Mouse (Mus musculus) kidney, embryonic 16.5 days (tissue): ENCODE measurements around the gene Kctd6. TPM values are rescaled to one million over a fixed set of nuclear protein-coding genes. Genes with fewer than 3 reads are reported as not detected.

Experiments
- ATAC-seq: fragments of 200-750 bp; cut with Nextera tagmentation; 2 replicates; pipeline ENCODE4 v1.8.0; 2017; ENCODE audit warnings: moderate TSS enrichment; ENCODE audit not compliant: low FRiP score, low TSS enrichment
- H3K27ac ChIP-seq: fragments of 300-500 bp; sonication (generic); 2 replicates; pipeline ENCODE4 v1.5.1; 2014; ENCODE audit warnings: low read length
- H3K27me3 ChIP-seq: fragments of 300-500 bp; sonication (generic); 2 replicates; pipeline ENCODE4 v1.6.1; 2014; ENCODE audit warnings: low read length, control low read depth, mixed read lengths; ENCODE audit not compliant: insufficient read depth
- H3K36me3 ChIP-seq: fragments of 300-500 bp; sonication (generic); 2 replicates; pipeline ENCODE4 v1.6.1; 2014; ENCODE audit warnings: low read length, control low read depth, mixed read lengths; ENCODE audit not compliant: insufficient read depth
- H3K4me1 ChIP-seq: fragments of 300-500 bp; sonication (generic); 2 replicates; pipeline ENCODE4 v1.6.1; 2014; ENCODE audit warnings: low read length, control low read depth, mixed read lengths; ENCODE audit not compliant: insufficient read depth
- H3K4me2 ChIP-seq: fragments of 300-500 bp; sonication (generic); replicated peaks from 2 replicates; pipeline ENCODE4 v1.6.1; 2014; ENCODE audit warnings: low read depth, low read length
- H3K4me3 ChIP-seq: fragments of 300-500 bp; sonication (generic); 2 replicates; pipeline ENCODE4 v1.5.1; 2014; ENCODE audit warnings: mild to moderate bottlenecking, low read length
- H3K9ac ChIP-seq: fragments of 300-500 bp; sonication (generic); replicated peaks from 2 replicates; pipeline ENCODE4 v1.6.1; 2014; ENCODE audit warnings: low read length
- H3K9me3 ChIP-seq: fragments of 300-500 bp; sonication (generic); 2 replicates; pipeline ENCODE4 v1.6.1; 2016; ENCODE audit warnings: low read length, control low read depth
- WGBS: fragments of 180-500 bp; shearing (Covaris S2); extraction: QIAGEN DNeasy Blood & Tissue Kit; methylation state at CpG from one replicate; pipeline ENCODE4 v1.1.7; 2014; 5-methylcytosine and 5-hydroxymethylcytosine counted together
- polyA plus RNA-seq: library from polyadenylated mRNA; unstranded; fragments of >200 nt; fragmentation: Nextera tagmentation; extraction: Ambion mirVana; gene quantifications from 2 replicates; pipeline ENCODE4 v1.2.1, GENCODE M21; 2015

Kctd6 gene
- polyA plus RNA-seq, 1 experiment from 2014 or later = 3.3 TPM

GRCm38 (mm10) chr14:8190556-8190955 lies 23.4 kb upstream of the Kctd6 start:
- 97% methylated on average over 3 of the region's 3 CpGs for WGBS
- H3K27me3 ChIP-seq = no peaks in the 10 kb centered on the region
- H3K36me3 ChIP-seq = no peaks in the 10 kb centered on the region
- no peaks in the 10 kb centered on the region for H3K4me1 ChIP-seq
- no peak overlapping the region for H3K4me3 ChIP-seq
- no peak overlapping the region for H3K4me2 ChIP-seq
- H3K9ac ChIP-seq = no peak overlapping the region
- ATAC-seq = no peak
- no peak overlapping the region for H3K27ac ChIP-seq
- H3K9me3 ChIP-seq = no peaks in the 10 kb centered on the region

DNA sequence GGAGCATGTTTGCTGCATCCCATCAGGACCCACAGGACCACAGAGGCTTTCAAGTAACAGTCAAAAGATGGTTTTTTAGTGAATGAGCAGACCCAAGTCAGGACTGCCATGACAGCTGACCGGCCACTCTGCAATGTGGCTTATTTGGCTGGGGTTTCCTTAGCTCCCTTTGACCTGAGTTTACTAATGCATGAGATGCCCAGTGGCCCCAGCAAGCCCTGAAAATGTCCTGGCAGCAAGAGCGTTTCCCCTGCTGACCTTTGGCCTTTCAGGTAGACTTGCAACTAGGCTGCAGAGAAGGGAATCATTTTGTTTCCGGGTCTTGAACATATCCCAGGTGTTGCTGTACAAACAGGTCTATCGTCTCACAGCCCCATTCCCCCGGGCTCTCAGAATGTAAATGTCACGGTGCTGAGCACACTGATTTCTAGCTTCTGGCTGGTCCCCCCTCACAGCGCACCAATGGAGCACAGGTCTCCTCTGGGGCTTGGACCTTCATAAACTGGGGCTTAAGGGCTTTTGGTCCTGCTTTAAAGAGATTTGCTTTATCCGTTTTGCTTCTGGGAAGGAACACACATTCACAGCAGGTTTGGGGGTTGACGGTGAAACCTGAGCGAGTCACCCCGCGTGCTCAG lies 22.5 kb upstream of the Kctd6 start:
- no peaks in the 10 kb centered on the region for H3K36me3 ChIP-seq
- H3K4me3 ChIP-seq = no peak overlapping the region
- no peaks in the 10 kb centered on the region for H3K4me1 ChIP-seq
- no peaks in the 10 kb centered on the region for H3K27me3 ChIP-seq
- H3K27ac ChIP-seq = no peak overlapping the region
- no peak overlapping the region for H3K4me2 ChIP-seq
- H3K9me3 ChIP-seq = no peaks in the 10 kb centered on the region
- WGBS = 37% methylated on average over 12 of the region's 12 CpGs
- H3K9ac ChIP-seq = no peak overlapping the region
- no peak for ATAC-seq

DNA sequence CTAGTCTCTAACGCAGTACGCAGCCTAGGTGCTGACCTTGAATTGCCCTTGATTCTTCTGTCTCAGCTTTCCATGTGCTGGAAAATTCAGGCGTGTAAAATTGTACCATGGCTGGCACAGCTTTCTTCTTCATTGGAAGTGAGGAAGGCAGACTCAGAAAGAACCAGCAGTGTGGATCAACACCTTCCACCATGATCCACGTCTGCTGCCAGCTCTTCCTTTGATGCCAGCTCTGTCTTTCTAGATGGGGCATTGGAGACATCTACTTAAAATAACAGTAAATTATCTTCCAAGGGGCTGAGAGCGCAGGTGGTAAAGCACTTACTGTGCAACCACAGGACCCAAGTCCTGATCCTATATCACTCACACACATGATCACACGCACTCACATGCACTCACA lies 21.2 kb upstream of the Kctd6 start:
- ATAC-seq = no peak
- H3K4me1 ChIP-seq = no peaks in the 10 kb centered on the region
- 81% methylated on average over 6 of the region's 6 CpGs for WGBS

DNA sequence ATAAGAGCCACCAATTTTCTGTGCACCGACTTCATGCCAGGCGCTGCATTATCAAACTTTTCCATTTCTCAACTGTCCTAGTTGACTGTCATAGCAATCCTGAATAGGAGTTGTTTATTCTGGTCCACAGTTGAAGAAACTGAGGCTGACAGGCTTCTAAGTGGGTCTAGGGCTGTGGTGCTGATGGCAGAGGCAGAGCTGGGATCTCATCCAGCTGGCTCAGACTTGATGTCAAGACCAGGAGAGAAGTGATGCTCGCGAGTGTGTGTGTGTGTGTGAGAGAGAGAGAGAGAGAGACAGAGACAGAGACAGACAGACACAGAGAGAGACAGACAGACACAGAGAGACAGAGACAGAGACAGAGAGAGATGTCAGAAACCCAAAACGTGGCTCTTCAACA lies 13.2 kb upstream of the Kctd6 start:
- WGBS = 81% methylated on average over 5 of the region's 5 CpGs
- H3K4me2 ChIP-seq = no peak overlapping the region

More for the DNA sequence above, 21.2 kb upstream of the Kctd6 start:
- H3K9ac ChIP-seq = no peak overlapping the region
- no peaks in the 10 kb centered on the region for H3K27me3 ChIP-seq
- H3K36me3 ChIP-seq = no peaks in the 10 kb centered on the region
- H3K4me3 ChIP-seq = no peak overlapping the region
- H3K4me2 ChIP-seq = no peak overlapping the region
- no peak overlapping the region for H3K27ac ChIP-seq
- no peaks in the 10 kb centered on the region for H3K9me3 ChIP-seq

DNA sequence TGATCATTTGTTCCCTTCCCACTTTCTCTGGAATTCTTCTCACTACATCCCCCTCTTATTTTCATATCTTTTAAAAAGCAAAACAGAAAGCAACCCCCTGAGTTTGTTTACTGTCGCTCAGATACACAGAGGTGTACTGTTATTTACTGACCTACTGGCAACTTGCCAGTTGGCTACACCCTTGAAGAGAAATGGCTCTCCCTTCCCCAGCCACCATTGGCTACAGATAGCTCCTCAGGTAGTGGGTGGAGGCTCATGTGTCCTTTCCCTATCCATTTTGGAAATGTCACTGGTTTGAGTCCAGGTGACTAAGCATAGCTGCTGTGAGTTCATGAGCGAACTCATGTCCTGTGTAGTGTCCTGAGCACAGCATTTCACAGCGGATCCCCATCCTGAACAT lies 12.2 kb upstream of the Kctd6 start:
- no peak overlapping the region for H3K27ac ChIP-seq
- no peak for ATAC-seq
- H3K4me1 ChIP-seq = no peaks in the 10 kb centered on the region
- no peaks in the 10 kb centered on the region for H3K27me3 ChIP-seq
- 81% methylated on average over 3 of the region's 3 CpGs for WGBS
- H3K4me2 ChIP-seq = no peak overlapping the region
- H3K36me3 ChIP-seq = no peaks in the 10 kb centered on the region
- no peak overlapping the region for H3K9ac ChIP-seq
- H3K4me3 ChIP-seq = no peak overlapping the region
- no peaks in the 10 kb centered on the region for H3K9me3 ChIP-seq

More for the DNA sequence above, 13.2 kb upstream of the Kctd6 start:
- Histone ChIP-seq H3K9ac (no peak overlapping the region), H3K27ac (no peak overlapping the region), H3K9me3 (no peaks in the 10 kb centered on the region), H3K27me3 (no peaks in the 10 kb centered on the region), H3K4me1 (no peaks in the 10 kb centered on the region), H3K36me3 (no peaks in the 10 kb centered on the region), H3K4me3 (no peak overlapping the region)
- ATAC-seq = no peak

DNA sequence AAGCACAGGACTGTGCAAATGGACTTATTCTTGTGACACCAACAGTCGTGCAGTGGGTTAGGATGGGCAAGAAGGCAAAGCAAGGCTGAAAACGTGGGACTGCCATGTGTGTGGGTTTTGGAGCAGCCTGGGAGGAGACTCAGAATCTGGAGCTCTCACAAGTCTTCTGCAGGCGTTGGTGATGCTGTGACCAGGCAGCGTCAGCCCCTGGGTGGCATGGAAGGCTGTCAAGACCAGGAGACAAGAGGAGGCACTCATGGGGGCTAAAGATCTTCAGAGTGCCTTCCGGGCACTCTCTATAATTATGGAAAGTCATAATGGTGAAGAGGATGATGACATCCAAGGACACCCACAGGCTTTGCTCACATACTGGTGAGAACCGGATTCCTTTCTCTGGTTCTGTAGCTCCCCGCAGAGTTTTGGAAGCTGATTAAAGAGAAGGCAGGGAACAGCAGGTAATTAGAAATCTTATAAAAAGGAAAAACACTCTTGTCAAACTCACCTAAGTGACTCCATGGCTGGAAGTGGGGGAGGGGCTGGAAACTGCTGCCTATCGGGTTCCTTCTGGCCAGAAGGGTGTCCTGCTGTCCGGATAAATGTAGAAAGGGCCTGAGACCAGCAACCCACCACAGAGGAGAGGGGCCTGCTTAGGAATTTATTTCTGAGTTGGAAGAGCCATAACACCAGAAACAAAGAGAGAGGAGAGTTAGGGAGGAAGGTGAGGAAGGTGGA lies 7.6 kb upstream of the Kctd6 start:
- no peak overlapping the region for H3K4me3 ChIP-seq
- H3K27ac ChIP-seq = no peak overlapping the region
- no peak for ATAC-seq
- H3K36me3 ChIP-seq = no peaks in the 10 kb centered on the region
- no peak overlapping the region for H3K4me2 ChIP-seq
- H3K27me3 ChIP-seq = no peaks in the 10 kb centered on the region
- 54% methylated on average over 9 of the region's 9 CpGs for WGBS
- H3K9ac ChIP-seq = no peak overlapping the region
- no peaks in the 10 kb centered on the region for H3K4me1 ChIP-seq
- H3K9me3 ChIP-seq = no peaks in the 10 kb centered on the region

GRCm38 (mm10) chr14:8207105-8207504 lies 6.8 kb upstream of the Kctd6 start:
- no peak overlapping the region for H3K9ac ChIP-seq
- H3K4me2 ChIP-seq = no peak overlapping the region
- no peak overlapping the region for H3K4me3 ChIP-seq
- no peak overlapping the region for H3K27ac ChIP-seq
- 29% methylated on average over 5 of the region's 5 CpGs for WGBS
- no peaks in the 10 kb centered on the region for H3K27me3 ChIP-seq
- no peaks in the 10 kb centered on the region for H3K4me1 ChIP-seq
- H3K36me3 ChIP-seq = no peaks in the 10 kb centered on the region
- no peaks in the 10 kb centered on the region for H3K9me3 ChIP-seq
- no peak for ATAC-seq

GRCm38 (mm10) chr14:8207543-8207942 lies 6.4 kb upstream of the Kctd6 start:
- ATAC-seq = no peak
- no peaks in the 10 kb centered on the region for H3K36me3 ChIP-seq
- H3K27ac ChIP-seq = no peak overlapping the region
- H3K27me3 ChIP-seq = no peaks in the 10 kb centered on the region
- no peaks in the 10 kb centered on the region for H3K4me1 ChIP-seq
- H3K9ac ChIP-seq = no peak overlapping the region
- no peaks in the 10 kb centered on the region for H3K9me3 ChIP-seq
- WGBS = 82% methylated on average over 5 of the region's 5 CpGs
- H3K4me3 ChIP-seq = no peak overlapping the region
- H3K4me2 ChIP-seq = no peak overlapping the region

GRCm38 (mm10) chr14:8208876-8209275 lies 5.1 kb upstream of the Kctd6 start:
- no peaks in the 10 kb centered on the region; the same call in 1 of the 2 replicates for H3K4me1 ChIP-seq
- ATAC-seq = no peak
- H3K27ac ChIP-seq = no peak overlapping the region
- 85% methylated on average over 3 of the region's 3 CpGs for WGBS
- H3K9ac ChIP-seq = no peak overlapping the region
- no peaks in the 10 kb centered on the region for H3K9me3 ChIP-seq
- H3K27me3 ChIP-seq = no peaks in the 10 kb centered on the region
- H3K4me2 ChIP-seq = no peak overlapping the region
- H3K4me3 ChIP-seq = no peak overlapping the region
- H3K36me3 ChIP-seq = no peaks in the 10 kb centered on the region

GRCm38 (mm10) chr14:8209896-8210295 lies 4.0 kb upstream of the Kctd6 start:
- Histone ChIP-seq H3K4me3 (no peak overlapping the region), H3K27me3 (no peaks in the 10 kb centered on the region), H3K9ac (no peak overlapping the region), H3K27ac (no peak overlapping the region), H3K4me2 (no peak overlapping the region), H3K9me3 (no peaks in the 10 kb centered on the region), H3K4me1 (peaks cover 4% of the 10 kb centered on the region), H3K36me3 (no peaks in the 10 kb centered on the region)
- no peak for ATAC-seq
- WGBS = 94% methylated on average over 2 of the region's 2 CpGs
